Mouse (Mus musculus) forebrain, postnatal 0 days (tissue): Measurements from ENCODE around the gene Flcn. TPM values are rescaled to one million over a fixed set of nuclear protein-coding genes. Genes with fewer than 3 reads are reported as not detected.
A peak's percentile ranks its signal among the peaks of the same experiment; 100 is the strongest.

Experiments
- ATAC-seq: fragments of 200-750 bp; cut with Nextera tagmentation; 2 replicates; pipeline ENCODE4 v1.8.0; 2017; ENCODE audit warnings: mild to moderate bottlenecking, moderate library complexity
- DNase-seq: peaks from one replicate; pipeline ENCODE4 v3.0.0-alpha.2; 2015
- H3K27ac ChIP-seq: fragments of 300-500 bp; sonication (generic); 2 replicates; pipeline ENCODE4 v1.5.1; 2014; ENCODE audit warnings: low read depth, mild to moderate bottlenecking, antibody characterized with exemption, low read length, moderate library complexity, mixed read lengths
- H3K27me3 ChIP-seq: fragments of 300-500 bp; sonication (generic); 2 replicates; pipeline ENCODE4 v1.6.1; 2014; ENCODE audit warnings: mild to moderate bottlenecking, low read length, mixed read lengths; ENCODE audit not compliant: insufficient read depth
- H3K36me3 ChIP-seq: fragments of 300-500 bp; sonication (generic); 2 replicates; pipeline ENCODE4 v1.6.1; 2014; ENCODE audit warnings: mild to moderate bottlenecking, moderate library complexity; ENCODE audit not compliant: insufficient read depth
- H3K4me1 ChIP-seq: fragments of 300-500 bp; sonication (generic); 2 replicates; pipeline ENCODE4 v1.6.1; 2014; ENCODE audit warnings: antibody characterized with exemption; ENCODE audit not compliant: insufficient read depth
- H3K4me2 ChIP-seq: fragments of 300-500 bp; sonication (generic); 2 replicates; pipeline ENCODE4 v1.6.1; 2014; ENCODE audit warnings: low read depth, mild to moderate bottlenecking, moderate library complexity
- H3K4me3 ChIP-seq: fragments of 300-500 bp; sonication (generic); 2 replicates; pipeline ENCODE4 v1.5.1; 2014; ENCODE audit warnings: low read depth, low read length, mixed read lengths
- H3K9ac ChIP-seq: fragments of 300-500 bp; sonication (generic); 2 replicates; pipeline ENCODE4 v1.6.1; 2014; ENCODE audit warnings: mild to moderate bottlenecking
- H3K9me3 ChIP-seq: fragments of 300-500 bp; sonication (generic); 2 replicates; pipeline ENCODE4 v1.6.1; 2016; ENCODE audit warnings: low read length
- CTCF ChIP-seq: sonication (generic); IDR thresholded peaks from 2 replicates; pipeline ENCODE4 v1.5.1; 2016; ENCODE audit warnings: antibody characterized with exemption, control low read depth, low read depth
- WGBS: fragments of 180-500 bp; shearing (Covaris S2); extraction: QIAGEN DNeasy Blood & Tissue Kit; methylation state at CpG from one replicate; pipeline ENCODE4 v1.1.7; 2014; 5-methylcytosine and 5-hydroxymethylcytosine counted together
- polyA plus RNA-seq: library from polyadenylated mRNA; unstranded; fragments of >200 nt; fragmentation: Nextera tagmentation; extraction: Ambion mirVana; gene quantifications from 2 replicates; pipeline ENCODE4 v1.2.1, GENCODE M21; 2015
- total RNA-seq: library from RNA; depleted of rRNA; stranded (reverse); fragments of >200 nt; gene quantifications from 2 replicates; pipeline ENCODE4 v1.2.3, GENCODE M21; 2014

Flcn gene
- total and polyA plus RNA-seq, 2 experiments from 2014 or later: 31.4 to 36.9 TPM

DNA sequence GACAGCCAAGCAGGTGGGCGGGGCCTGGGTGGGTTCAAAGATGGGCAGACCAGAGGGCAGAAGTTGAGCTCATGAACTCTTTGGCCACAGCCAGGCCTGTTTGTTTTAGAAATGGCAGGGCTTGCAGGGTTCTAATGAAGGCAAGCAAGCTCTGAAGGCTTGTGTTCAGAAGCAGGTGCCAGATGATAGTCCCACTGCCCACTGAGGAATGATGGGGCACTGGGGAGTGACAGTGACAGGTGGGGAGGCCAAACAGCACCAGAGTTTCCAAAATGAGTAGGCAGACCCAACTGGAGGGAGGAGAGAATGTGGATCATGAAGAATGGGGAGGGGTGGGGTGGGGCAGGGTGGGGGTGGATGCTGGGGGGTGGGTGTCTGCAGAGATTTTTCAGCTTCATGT is 4.6 kb downstream of the Flcn start:
- Histone ChIP-seq H3K27ac (no peak overlapping the region), H3K9ac (no peak overlapping the region), H3K36me3 (peaks cover 67% of the 10 kb centered on the region), H3K27me3 (no peaks in the 10 kb centered on the region), H3K4me2 (no peak overlapping the region), H3K4me3 (no peak overlapping the region), H3K9me3 (no peaks in the 10 kb centered on the region), H3K4me1 (peaks cover 7% of the 10 kb centered on the region; the same call in 1 of the 2 replicates)
- no peak for ATAC-seq
- WGBS: 94% methylated on average over 1 of the region's 1 CpGs
- no peak for DNase-seq
- TF ChIP-seq CTCF: no peak

DNA sequence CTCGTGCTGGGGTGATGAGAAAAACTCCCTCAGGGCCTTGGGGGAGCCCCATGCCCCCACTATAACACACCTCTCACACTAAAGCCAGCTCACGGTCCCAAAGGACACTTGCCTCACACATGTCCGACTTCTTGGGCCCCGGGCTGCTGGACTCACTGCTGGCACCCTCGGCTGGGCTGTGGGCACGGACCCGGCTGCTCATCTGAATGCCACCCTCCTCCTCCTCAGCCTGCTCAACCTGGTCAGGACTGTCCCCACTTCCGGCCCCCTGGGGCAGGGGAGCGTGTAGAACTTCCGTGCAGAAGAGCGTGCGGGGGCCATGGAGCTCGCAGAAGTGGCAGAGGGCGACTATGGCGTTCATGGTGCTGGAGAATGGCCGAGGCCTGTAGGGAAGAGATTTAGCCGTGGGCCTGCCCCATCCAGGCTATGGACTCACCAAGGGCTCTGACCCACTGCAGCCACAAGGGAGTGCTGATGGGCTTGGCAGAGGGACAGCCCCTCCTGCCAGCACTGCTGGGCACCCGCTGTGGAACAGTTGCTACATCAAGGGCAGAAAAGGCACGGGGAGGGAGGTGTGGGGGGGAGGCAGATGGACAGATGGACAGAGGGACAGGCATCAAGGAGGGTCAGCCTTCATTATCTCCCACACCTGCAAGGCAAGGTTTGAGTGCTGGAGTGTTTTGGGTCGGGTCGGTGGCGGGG is 5.3 kb downstream of the Flcn start:
- Histone ChIP-seq H3K4me1 (peaks cover 7% of the 10 kb centered on the region; the same call in 1 of the 2 replicates), H3K4me2 (no peak overlapping the region), H3K4me3 (no peak overlapping the region), H3K36me3 (peaks cover 74% of the 10 kb centered on the region), H3K27ac (no peak overlapping the region), H3K9me3 (no peaks in the 10 kb centered on the region), H3K27me3 (no peaks in the 10 kb centered on the region), H3K9ac (no peak overlapping the region)
- WGBS: 91% methylated on average over 22 of the region's 22 CpGs
- DNase-seq (no peak), ATAC-seq (no peak)
- no peak for TF ChIP-seq CTCF

DNA sequence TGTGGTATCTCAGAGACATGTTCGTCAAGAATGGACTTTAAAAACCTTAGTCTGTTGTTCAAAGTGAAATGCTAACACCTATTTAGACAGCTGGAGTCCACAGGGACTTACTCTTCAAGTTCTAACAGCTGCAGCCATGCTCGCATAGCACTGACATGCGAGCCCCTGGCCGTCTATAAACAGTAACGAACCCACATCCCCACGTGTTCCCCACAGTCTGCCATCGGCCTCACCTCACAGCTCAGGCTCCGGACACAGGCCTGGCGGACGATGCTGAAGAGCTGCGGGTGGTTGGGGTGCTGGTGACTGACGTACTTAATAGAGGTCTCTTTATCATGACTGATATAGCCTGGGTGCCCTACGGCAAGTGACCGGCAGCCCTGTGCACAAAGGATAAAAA is 6.3 kb downstream of the Flcn start:
- Histone ChIP-seq H3K27me3 (no peaks in the 10 kb centered on the region), H3K27ac (no peak overlapping the region), H3K9me3 (no peaks in the 10 kb centered on the region), H3K4me2 (no peak overlapping the region), H3K4me1 (peaks cover 4% of the 10 kb centered on the region; the same call in 1 of the 2 replicates), H3K9ac (no peak overlapping the region), H3K4me3 (no peak overlapping the region), H3K36me3 (peaks cover 85% of the 10 kb centered on the region)
- DNase-seq (no peak), ATAC-seq (no peak)
- WGBS: 90% methylated on average over 14 of the region's 14 CpGs
- no peak for TF ChIP-seq CTCF

DNA sequence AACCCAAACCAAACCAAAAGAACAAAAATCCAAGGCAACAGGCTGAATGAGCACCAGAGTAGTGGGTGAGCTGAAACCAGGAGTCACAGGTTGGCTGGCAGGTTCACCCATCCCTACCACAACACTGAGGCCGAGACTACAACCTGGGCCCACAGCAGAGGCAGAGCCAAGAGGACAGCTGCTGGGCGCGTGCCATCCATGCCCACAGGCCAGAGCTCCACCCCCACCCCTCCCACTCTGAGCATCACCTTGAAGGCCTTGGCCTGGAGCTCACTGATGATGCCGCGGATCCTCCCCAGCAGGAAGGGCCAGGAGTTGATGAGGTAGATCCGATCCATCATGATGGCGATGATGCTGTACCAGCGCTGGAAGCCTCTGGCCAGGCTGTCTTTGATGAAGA is 7.9 kb downstream of the Flcn start:
- 93% methylated on average over 8 of the region's 8 CpGs for WGBS
- ATAC-seq: no peak
- no peak overlapping the region for H3K27ac ChIP-seq

DNA sequence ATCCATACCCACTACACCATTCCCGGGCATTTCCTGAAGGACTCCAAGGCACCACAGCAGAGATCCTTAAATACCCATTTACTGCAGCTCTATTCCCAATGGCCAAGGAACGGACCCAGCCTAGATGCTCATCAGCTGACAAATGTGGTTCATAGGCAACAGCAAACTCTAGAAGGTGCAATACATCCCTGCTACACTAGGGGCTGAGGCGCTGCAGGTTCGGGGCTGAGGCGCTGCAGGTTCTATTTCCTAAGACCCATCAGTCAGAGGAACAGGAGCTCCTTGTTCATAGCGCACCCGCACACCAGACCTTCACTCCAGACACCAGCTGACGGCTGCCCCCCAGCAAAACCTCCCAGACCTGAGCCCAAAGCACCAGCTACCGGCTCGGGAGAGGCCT is 9.4 kb downstream of the Flcn start:
- H3K4me1 ChIP-seq: no peaks in the 10 kb centered on the region
- DNase-seq (no peak), ATAC-seq (no peak)
- H3K4me2 ChIP-seq: no peak overlapping the region
- no peaks in the 10 kb centered on the region for H3K9me3 ChIP-seq
- H3K36me3 ChIP-seq: peaks cover 94% of the 10 kb centered on the region
- H3K4me3 ChIP-seq: no peak overlapping the region
- WGBS: 92% methylated on average over 10 of the region's 10 CpGs
- H3K9ac ChIP-seq: no peak overlapping the region
- no peaks in the 10 kb centered on the region for H3K27me3 ChIP-seq
- TF ChIP-seq CTCF: peak; percentile 34
- no peak overlapping the region for H3K27ac ChIP-seq

More for the DNA sequence above, 7.9 kb downstream of the Flcn start:
- no peak overlapping the region for H3K4me3 ChIP-seq
- peaks cover 93% of the 10 kb centered on the region for H3K36me3 ChIP-seq
- no peak overlapping the region for H3K9ac ChIP-seq
- no peaks in the 10 kb centered on the region for H3K9me3 ChIP-seq
- H3K27me3 ChIP-seq: no peaks in the 10 kb centered on the region
- H3K4me2 ChIP-seq: no peak overlapping the region
- TF ChIP-seq CTCF: no peak
- H3K4me1 ChIP-seq: no peaks in the 10 kb centered on the region
- no peak for DNase-seq

DNA sequence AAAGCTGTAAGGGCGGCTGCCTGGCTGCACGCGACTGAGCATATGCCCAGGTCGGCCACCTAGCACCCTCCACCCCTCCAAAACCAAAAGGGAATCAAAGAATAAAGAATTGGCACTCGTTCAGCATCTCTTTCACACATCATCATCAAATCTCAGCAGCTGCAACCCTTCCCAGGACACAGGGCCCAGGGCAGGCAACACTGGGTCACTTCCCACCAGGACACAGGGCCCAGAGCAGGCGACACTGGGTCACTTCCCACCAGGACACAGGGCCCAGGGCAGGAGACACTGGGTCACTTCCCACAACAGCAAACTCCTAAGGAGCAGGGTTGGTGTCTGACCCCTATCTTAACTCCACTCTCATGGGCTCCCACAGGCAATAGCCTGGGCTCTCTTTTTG is 16.4 kb downstream of the Flcn start:
- DNase-seq (no peak), ATAC-seq (no peak)
- peaks cover 64% of the 10 kb centered on the region for H3K36me3 ChIP-seq
- 92% methylated on average over 6 of the region's 6 CpGs for WGBS
- no peaks in the 10 kb centered on the region for H3K4me1 ChIP-seq
- no peak for TF ChIP-seq CTCF
- H3K9me3 ChIP-seq: no peaks in the 10 kb centered on the region
- no peak overlapping the region for H3K4me3 ChIP-seq
- no peak overlapping the region for H3K9ac ChIP-seq
- no peak overlapping the region for H3K4me2 ChIP-seq
- no peaks in the 10 kb centered on the region for H3K27me3 ChIP-seq
- no peak overlapping the region for H3K27ac ChIP-seq

DNA sequence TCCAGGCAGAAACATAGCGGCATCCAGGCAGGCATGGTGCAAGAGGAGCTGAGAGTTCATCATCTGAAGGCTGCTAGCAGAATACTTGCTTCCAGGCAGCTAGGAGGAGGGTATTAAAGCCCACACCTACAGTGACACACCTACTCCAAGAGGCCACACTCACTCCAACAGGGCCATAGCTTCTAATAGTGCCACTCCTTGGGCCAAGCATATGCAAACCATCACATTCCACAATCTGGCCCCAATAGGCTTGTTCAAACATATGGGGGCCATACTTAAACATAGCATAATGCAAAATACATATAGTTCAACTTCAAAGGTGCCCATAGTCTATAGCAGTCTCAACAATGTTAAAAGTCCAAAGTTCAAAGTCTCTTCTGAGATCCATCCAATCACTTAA is 20.5 kb downstream of the Flcn start:
- H3K9ac ChIP-seq: no peak overlapping the region
- TF ChIP-seq CTCF: no peak
- no peak overlapping the region for H3K4me2 ChIP-seq
- ATAC-seq (no peak), DNase-seq (no peak)
- H3K4me3 ChIP-seq: no peak overlapping the region
- no peak overlapping the region for H3K27ac ChIP-seq
- WGBS: 88% methylated on average over 1 of the region's 1 CpGs
- no peaks in the 10 kb centered on the region for H3K4me1 ChIP-seq
- no peaks in the 10 kb centered on the region for H3K27me3 ChIP-seq
- H3K36me3 ChIP-seq: peaks cover 27% of the 10 kb centered on the region
- no peaks in the 10 kb centered on the region for H3K9me3 ChIP-seq
